Mouse (Mus musculus): ENCODE measurements around the gene 5830411N06Rik.

The 5830411N06Rik gene

DNA sequence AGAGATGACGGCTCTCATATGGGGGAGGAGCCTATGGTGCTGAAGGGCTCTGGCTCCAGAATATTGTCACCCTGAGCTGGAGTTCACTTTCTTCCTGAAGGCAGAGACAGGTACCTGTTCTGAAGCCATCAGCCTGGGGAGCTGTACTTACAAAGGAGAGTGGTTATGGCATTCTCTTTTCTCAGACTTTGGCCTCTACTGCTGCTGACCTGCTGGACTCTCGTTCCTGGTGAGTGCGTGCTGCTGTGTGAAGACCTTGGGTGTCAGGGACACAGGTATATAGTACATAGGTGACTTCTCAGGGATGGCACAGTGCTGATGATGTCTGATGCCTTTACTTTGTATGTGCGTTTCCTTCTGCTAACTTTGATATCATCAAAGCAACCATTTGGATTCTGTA lies at the start of gene 5830411N06Rik:
Gene 5830411N06Rik, plus strand, starts transcription at position 69 of the 400 bp plus-strand sequence.
- in situ Hi-C loops (cut with MboI, MseI), result no loop called here

DNA sequence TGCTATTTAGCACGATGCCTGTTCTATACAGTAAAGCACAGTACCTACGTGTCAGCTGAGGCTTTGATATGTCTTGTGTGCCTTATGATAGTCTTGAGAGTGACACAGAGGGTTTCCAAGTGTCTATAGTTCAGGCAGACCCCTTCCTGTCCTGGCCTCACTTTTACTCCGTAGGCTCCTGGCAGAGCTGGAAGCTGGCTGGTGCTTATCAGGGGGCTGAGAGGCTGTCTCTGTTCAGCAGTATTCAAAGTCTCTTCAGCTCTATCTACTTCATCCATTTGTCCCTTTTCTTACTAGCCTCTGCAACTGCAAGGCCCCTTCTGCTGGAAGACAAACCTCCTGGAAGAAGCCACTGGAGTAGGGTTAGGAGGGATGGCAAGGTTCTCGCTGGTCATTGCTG lies 46.0 kb upstream of the 5830411N06Rik start:
- in situ Hi-C loops (cut with MboI, MseI), result no loop called here

DNA sequence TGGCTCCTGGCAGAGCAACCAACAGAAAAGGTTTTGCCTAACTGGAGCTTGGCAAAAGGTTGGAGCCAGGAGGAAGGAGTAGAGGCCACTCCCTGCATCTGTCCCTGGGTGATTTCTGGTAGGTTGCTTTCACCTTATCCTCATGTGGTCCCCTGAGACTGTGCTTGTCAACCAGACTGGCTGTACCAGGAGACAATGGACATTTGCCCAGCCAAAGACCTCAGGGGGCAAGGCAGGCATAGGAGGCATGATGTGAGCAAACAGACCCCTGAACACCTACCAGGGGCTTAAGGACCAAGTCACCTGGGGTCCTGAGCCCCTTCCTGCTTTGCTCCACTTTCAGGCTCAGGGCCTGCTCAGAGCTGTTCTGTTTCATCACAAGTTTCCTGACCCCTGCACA lies 41.2 kb upstream of the 5830411N06Rik start, which contains the start of gene Olfr524:
Gene Olfr524, minus strand, starts transcription at position 101 of the 400 bp plus-strand sequence.
- in situ Hi-C loops (cut with MboI, MseI), result no loop called here

DNA sequence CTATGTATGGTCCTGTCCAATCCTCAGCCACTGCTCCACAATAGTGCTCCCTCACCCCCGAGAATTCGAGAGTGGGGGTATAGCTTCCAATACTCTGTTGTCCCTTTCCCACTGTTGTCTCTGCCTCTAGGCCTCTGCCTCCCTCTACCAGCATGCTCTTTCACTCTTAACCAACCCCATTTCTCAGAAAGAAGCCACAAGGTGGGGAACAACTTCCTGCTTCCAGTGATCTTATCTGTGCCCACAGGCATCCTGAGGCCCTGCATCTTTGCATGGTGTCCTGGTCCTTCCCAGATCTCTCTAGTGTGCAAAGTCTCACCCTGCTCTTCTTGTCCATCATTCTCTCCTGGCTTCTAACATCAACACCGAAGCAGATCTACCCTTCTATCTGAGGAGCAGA lies 40.2 kb upstream of the 5830411N06Rik start:
- in situ Hi-C loops (cut with MboI, MseI), result no loop called here

DNA sequence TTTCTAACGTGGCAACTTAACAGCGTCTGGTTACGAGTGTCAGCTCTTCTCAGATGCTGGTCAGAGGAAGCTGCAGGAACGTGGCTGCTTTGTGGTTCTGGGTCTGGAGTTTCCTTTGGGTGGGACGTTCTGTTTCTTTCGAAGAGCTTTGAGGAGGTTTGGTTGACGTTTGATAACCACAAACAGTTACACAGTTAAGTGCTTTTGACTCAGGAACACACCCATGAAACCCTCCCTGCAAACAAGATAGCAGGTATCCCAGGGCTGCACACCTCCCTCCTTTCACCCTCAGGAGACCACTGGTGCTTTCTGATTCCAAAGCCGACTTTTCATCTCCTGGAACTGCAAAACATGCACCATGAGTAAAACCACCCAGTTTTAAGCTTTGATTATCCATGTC lies 38.9 kb upstream of the 5830411N06Rik start:
- in situ Hi-C loops (cut with MboI, MseI), result no loop called here

DNA sequence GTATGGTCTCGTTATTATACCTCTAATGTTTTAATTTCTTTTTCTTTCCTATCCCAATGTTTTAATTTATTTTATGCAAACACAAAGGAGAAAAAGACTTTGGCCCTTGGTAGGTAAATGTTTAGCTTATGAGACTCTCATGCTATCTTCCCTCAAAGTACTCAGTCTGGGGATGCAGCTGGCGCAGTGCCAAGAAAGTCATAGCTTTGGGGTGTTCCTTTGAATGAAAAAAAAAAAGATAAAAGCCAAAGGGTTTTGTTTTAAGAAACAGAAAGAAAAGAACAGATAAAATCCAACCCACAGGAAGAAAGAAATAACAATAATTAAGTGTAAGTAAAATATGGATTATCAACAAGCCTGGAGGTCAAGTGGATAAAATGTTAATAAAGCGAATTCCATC lies 38.4 kb upstream of the 5830411N06Rik start:
- in situ Hi-C loops (cut with MboI, MseI), result no loop called here

DNA sequence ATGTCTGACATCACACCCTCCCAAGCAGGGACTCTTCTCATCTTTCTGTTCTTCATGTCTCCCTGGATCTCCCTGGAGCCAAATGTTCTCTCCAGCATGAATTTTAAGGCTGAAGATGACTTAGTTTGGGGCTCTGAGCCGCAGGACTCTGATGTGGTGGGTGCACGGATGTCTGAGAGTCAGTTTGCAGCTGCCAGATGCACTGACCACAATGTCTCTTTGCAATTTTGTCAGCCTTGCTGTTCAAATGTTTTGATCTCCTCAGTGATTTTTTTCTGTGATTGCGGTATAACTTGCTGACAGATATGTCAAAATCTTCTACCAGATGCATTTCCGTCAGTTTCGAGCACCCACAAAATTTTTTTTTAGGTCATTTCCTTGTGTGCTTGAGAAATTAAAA lies 33.2 kb upstream of the 5830411N06Rik start:
- in situ Hi-C loops (cut with MboI, MseI), result no loop called here

DNA sequence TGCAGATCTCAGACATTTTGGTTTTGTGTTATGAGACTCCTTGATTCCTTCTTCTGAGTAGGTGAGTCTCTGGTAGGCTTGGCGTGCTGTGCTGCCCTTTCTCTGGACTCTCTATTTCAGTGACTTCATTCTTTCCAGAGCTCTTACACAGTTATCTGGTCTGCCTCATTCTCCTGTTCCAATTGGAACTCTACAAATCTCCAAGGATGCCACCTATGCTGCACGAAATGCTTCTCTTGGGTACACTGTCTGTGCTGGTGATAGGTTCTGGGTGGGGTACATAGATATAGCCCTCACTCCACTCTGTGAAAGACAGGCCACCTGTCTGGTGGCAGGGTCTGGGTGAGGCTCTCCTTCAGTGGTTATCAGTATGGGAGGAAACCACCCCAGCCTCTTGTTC lies 29.1 kb upstream of the 5830411N06Rik start, which contains the start of gene Cd163l1:
Gene Cd163l1, plus strand, starts transcription at position 301 of the 400 bp plus-strand sequence.
- in situ Hi-C loops (cut with MboI, MseI), result no loop called here

DNA sequence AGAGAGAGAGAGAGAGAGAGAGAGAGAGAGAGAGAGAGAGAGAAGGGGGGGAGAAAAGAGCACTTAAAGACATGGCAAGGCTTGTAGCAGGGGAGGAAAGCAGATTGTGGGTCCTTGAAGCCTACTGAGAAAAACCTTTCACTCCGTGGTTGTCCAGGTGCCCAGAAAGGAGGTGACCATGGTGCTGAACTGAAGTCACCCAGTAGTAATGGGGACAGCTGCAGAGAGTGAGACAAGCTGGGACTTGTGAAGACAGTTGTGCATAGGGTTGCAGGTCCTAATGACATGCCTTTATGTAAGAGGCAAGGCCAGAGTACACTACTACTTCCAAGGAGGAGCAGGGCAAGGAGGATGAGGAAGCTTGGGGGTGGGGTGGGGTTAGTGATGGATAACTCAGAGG lies 27.8 kb upstream of the 5830411N06Rik start:
- in situ Hi-C loops (cut with MboI, MseI), result no loop called here

DNA sequence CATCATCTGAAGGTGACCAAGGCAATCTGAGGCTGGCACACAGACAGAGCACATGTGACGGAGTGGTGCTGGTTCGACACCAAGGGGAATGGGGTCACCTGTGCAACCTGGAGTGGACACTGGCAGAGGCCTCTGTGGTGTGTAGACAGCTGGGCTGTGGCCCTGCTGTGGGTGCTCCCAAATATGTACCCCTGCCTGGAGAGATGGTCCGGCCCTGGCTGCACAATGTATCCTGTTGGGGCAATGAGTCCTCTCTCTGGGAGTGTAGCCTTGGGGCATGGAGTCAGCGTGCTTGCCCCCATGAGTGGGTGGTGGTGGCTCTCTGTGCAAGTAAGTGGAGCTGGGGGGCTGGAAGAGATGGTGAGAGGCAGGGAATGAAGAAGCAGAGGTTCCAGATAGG lies 26.7 kb upstream of the 5830411N06Rik start:
- in situ Hi-C loops (cut with MboI, MseI), result no loop called here

DNA sequence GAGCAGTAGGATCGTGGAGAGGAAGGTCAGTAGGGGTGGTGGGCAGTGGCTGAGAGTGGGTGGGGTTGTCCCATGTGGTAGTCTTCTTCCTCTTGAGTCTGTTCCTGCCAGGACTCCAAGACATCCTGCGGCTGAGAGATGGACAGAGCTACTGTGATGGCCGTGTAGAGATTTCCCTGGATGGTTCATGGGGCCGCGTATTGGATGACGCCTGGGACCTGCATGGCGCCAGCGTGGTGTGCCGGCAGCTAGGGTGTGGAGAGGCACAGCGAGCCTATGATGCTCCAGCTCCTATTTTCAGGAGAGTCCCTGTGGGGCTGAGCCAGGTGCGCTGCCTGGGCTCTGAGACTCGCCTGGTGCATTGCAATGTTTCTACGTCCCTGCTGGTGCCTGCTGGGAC lies 22.9 kb upstream of the 5830411N06Rik start:
- in situ Hi-C loops (cut with MboI, MseI), result no loop called here

DNA sequence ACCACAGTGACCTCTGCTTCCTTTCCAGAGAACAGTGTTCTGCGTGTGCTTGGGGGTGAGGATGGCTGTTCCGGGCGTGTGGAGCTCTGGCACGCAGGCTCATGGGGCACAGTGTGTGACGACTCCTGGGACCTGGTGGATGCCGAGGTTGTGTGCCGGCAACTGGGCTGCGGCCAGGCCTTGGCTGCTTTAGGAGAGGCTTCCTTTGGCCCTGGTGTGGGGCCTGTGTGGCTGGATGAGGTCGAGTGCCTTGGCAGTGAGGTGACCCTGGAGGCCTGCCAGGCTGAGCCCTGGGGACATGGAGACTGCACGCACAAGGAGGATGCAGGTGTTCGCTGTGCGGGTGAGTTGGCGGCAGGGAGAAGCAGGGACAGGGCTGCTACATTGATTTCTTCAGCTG lies 18.6 kb upstream of the 5830411N06Rik start:
- in situ Hi-C loops (cut with MboI, MseI), result no loop called here

DNA sequence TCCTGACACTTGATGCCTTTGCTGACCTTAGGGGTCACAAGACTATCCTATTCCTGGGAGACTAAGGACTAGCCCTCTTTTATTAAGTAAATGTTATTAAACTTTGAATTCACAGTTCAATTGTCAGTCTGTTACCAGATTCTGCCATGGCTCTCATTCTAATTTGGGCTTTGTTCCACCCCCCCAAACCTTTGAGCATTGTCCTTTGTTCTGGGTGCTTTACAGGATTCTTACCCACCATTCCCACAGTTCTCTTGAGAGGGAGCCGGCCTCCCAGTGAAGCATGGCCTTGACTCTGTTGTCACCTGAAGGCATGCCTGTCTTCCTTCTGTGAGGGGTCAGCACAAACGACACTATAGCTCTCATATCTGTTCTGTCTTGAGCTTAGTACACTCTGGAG lies 16.1 kb upstream of the 5830411N06Rik start:
- in situ Hi-C loops (cut with MboI, MseI), result no loop called here

DNA sequence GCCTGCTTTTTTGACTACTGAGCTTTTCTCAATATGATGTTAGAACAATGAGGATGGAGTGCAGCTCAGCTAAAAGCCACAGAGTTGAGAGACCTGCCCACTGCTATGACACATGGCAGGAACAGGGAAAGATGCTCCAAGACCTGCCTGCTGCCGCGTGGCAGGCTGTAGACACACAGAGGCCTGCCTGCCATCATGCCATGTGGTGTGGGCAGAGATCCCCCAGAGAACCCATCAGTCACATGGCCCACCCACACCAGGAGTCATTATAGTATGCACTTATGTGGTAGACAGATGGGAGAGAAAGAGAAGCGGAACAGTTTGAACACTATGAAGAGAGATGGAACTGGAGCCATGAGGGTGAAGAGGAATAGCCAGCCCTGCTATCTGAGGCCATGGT lies 13.4 kb upstream of the 5830411N06Rik start:
- in situ Hi-C loops (cut with MboI, MseI), result no loop called here

DNA sequence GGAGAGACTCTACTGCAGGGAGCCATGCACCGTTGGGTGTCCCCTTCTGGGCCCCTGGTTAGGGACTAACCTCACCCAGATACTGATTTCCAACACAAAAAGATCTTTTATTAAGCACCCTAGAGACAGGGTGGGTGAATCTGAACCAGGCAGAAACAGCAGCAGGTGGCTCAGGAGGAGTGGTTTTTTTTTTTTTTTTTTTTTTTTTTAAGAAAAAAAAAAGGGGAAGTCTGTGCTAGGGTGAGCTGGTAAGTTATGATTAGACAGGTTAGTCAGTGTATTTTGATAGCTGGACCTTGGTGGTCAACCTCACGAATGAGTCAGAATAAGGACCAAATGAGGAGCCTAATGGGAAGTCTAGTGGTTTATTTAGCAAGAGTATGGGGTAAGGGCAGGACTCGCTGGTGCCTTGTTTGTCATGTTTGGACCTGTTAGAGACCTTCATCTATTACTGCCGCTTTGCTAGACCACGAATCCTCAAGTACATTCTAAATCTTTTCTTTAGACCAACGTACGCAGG lies 6.8 kb downstream of the 5830411N06Rik start:
- in situ Hi-C loops (cut with MboI, MseI), result no loop called here

DNA sequence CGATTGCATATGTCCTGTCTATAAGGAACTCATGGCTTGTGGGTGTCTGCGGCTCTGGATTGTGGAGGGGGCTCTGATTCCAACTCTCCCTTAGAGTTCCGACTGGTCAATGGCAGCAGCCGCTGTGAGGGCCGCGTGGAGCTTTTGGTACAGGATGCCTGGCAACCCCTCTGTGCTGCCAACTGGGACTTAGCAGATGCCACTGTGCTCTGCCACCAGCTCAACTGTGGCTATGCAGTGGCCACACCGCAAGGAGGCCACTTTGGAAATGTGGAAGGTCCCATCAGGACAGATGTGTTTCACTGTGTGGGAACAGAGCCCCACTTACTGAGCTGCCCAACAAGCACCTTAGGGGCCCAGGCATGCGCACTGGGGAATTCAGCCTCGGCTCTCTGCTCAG lies 48.7 kb downstream of the 5830411N06Rik start:
- in situ Hi-C loops (cut with MboI, MseI), result no loop called here

DNA sequence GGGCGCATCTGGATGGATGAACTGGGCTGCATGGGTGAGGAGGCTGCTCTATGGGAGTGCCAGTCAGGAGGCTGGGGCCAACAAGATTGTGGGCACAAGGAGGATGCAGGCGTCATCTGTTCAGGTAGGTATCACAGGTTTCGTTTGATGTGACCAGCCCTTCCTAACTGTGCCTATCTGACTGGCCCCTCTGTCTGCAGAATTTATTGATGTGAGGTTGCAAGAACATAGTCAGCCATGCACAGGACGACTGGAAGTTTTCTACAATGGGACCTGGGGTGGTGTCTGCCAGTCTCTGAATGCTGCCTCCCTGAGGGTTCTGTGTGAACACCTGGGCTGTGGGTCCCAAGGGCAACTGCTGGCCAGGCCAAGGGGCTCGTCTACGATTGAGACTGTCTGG lies 49.8 kb downstream of the 5830411N06Rik start:
- in situ Hi-C loops (cut with MboI, MseI), result no loop called here

DNA sequence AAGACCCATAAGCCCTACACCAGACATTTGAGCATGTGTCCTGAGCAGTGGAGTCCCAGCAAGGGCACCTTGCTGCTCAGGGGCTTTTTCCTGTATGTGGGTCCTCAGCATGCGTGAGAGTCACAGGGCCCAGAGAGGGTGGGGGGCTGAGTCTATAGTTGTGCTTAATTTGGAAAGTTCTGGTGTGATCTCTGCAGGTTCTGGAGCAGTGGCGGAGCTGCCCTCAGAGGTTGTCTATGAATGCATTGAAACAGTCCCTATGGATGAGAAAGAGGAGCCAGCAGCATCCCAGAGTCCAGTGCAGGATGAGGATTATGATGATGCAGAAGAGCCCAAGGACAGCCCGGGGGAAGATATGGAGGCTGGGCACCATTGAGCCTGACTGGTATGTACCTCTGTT lies 52.3 kb downstream of the 5830411N06Rik start:
- in situ Hi-C loops (cut with MboI, MseI), result no loop called here

DNA sequence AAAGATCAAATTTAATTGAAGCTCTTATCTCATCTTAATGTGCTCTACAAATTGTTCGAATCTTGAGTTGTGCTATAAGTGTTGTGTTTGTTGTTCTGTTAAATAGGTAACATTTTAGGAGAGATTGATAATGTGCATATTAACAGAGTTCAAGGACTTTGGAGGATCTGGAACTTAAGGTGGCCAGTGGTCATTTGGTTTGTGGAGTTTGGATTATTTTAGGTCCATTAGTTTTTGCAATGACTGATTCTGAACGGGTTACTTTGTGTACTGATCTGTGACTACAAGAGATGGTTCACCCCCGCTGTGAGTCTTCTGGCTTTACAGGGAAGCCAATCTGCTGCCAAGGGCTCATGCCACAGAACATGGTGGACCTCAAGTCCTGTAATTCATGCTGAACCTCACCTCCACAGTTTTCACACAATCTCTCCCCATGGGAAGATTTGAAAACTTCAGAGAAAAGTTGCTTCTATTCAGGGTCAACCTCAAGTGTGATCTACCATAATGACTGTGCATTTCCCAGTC lies 72.8 kb downstream of the 5830411N06Rik start:
- in situ Hi-C loops (cut with MboI, MseI), result loop anchor here (5.0 kb wide), 1 partner anchor 42 kb away; the partner anchor contains the start of gene Olfr60

DNA sequence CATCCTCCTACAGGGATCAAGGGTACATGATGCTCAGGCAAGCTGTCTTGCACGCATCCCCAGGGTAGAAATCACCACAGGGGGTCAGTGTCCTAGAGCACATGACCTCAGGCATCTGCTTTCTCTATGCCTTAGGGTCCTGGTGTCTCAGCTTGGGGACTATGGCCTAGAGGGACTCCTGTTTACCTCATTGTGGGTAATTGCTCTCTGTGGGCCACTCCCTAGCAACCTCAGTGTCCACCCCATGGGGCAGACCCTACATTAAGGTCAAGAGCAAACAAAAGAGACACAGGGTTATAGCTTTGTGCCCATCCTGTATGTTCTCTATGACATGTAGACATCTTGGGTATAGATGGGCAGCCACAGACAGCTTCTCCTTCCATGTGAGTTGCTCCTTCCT lies 73.5 kb downstream of the 5830411N06Rik start, which contains the start of gene Olfr525:
Gene Olfr525, plus strand, starts transcription at position 301 of the 400 bp plus-strand sequence.
- in situ Hi-C loops (cut with MboI, MseI), result loop anchor here (5.0 kb wide), 1 partner anchor 42 kb away; the partner anchor contains the start of gene Olfr60

DNA sequence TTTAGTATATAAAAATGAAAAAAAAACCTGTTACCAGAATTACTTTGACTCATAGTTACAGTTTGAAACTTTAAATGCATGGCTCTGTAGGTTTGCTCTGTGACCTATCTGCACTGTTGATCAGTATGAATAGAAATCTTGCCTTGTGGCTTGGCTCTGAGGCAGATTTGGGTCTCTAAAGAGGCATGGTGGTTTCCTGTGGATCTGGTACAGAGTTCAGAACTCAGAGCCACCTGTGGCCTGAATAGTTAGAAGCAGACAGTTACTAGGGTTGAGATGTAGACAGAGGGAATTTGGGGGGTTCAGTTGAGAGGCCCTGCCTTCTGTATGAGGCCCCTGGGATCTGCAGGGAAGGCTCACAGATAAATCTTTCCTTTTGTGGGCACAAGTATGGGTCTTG lies 74.1 kb downstream of the 5830411N06Rik start:
- in situ Hi-C loops (cut with MboI, MseI), result loop anchor here (5.0 kb wide), 1 partner anchor 41 kb away; the partner anchor contains the start of gene Olfr60

DNA sequence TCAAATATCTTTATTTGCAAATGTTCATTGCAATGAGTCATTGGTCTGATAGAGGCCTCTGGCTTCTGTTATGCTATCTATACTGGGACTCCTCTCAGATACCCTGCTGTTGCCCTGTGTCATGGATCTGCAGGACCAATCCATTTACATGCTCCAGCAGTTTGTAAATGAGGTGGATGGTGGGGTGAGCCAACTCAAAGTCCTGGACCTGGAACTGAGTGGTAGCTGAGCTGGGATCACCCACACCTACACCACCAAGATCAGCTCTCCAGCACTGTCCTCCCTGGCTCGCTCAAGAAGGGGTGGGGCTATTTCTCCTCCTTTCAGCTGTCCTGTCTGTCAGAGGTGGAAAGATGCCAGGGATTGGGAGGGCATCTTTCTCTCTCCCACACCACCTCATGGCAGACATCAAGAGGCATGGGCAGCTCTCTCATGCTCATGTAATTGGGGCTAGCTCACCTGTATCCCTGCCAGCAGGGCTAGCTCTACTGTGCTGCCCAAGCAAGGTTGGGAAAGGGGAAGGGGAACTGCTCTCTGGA lies 82.8 kb downstream of the 5830411N06Rik start:
- in situ Hi-C loops (cut with MboI, MseI), result no loop called here

DNA sequence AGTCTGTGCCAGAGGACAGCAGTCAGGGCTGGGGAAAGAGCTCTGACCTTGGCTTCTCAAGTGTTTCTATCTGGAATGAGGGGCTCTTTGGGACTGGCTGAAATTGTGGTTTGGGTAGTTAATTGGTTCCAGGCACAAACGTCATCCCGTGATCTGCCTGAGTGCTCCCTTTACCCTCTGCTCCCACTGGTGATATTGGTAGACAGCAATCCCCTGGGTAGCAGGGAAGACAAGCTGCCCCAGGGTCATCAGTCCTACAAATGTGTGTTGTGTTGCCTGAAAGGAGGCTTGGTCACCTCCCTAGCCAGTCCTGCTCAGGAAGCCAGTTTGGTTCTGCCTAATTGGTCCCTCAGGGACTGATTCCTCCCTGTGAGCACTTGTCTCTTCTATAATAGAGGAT lies 86.6 kb downstream of the 5830411N06Rik start, which contains the start of gene Olfr527:
Gene Olfr527, plus strand, starts transcription at position 301 of the 400 bp plus-strand sequence.
- in situ Hi-C loops (cut with MboI, MseI), result no loop called here

All from T-helper 2 cell (primary cell).